Mouse (Mus musculus) testis, adult 2 months (tissue): ENCODE data around the gene Fstl3.

Experiments used
- CTCF ChIP-seq: fragments of 200-500 bp; IDR thresholded peaks from 2 replicates; pipeline ENCODE4 v1.5.1; 2012; ENCODE audit warnings: low read depth, mild to moderate bottlenecking, inconsistent platforms, low read length, moderate library complexity; ENCODE audit not compliant: control insufficient read depth, insufficient read depth, insufficient replicate concordance
- POLR2A ChIP-seq: fragments of 200-500 bp; IDR thresholded peaks from 2 replicates; pipeline ENCODE4 v1.6.1; 2012; ENCODE audit warnings: low read depth, mild to moderate bottlenecking, inconsistent platforms, low read length, moderate library complexity; ENCODE audit not compliant: control insufficient read depth

GRCm38 (mm10) chr10:79779193-79779592, 2.1 kb downstream of the Fstl3 start:
- TF ChIP-seq POLR2A: no peak
- TF ChIP-seq CTCF: no peak
